Mouse (Mus musculus) small intestine, adult 2 months (tissue): ENCODE results near the gene Ap2b1.

ENCODE experiments used
- CTCF ChIP-seq: fragments of 200-500 bp; IDR thresholded peaks from 2 replicates; pipeline ENCODE4 v1.5.1; 2012; ENCODE audit warnings: low read depth, mild to moderate bottlenecking, control low read depth, inconsistent platforms, low read length, moderate library complexity, mixed read lengths; ENCODE audit not compliant: insufficient replicate concordance, insufficient read length; ENCODE audit errors: extremely low read depth
- POLR2A ChIP-seq: fragments of 200-500 bp; IDR thresholded peaks from 2 replicates; pipeline ENCODE4 v1.6.1; 2012; ENCODE audit warnings: low read depth, mild to moderate bottlenecking, control low read depth, inconsistent platforms, low read length, moderate library complexity

DNA sequence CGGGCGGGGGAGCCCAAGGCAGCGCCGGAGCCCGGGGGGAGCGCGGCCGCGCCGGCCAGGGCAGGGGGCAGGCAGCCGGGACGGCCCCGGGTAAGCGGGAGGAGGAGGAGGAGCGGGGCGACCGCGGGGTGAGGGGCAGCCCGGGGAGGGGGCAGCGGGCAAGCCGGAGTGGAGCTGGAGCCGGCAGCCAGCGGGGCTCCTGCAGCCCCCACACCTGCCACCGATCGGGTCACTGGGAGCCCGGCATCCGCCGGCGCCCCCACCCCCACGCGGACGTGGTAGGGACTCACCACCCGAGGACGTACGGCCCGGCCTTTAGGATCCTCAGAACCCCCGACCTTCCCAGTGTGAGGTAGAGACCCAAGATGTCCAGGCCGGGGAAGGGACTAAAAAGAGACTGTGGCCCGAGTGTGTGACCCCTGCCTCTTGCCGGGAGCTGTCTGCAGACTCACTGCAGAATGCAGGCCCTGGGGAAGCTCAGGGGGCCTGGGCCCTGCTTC, 111.0 kb downstream of the Ap2b1 start:
- no peak for TF ChIP-seq CTCF
- TF ChIP-seq POLR2A: no peak
